Mouse (Mus musculus) megakaryocyte, embryonic 14.5 days (primary cell): Measurements from ENCODE around the gene Vps9d1.

Experiments
- FLI1 ChIP-seq: IDR thresholded peaks from 2 replicates; pipeline ENCODE4 v1.6.1; 2012; ENCODE audit warnings: low read length, inconsistent platforms, mixed read lengths
- GATA1 ChIP-seq: IDR thresholded peaks from 3 replicates; pipeline ENCODE4 v1.6.1; 2012; ENCODE audit warnings: mixed read lengths, low read length, inconsistent platforms, borderline replicate concordance

DNA sequence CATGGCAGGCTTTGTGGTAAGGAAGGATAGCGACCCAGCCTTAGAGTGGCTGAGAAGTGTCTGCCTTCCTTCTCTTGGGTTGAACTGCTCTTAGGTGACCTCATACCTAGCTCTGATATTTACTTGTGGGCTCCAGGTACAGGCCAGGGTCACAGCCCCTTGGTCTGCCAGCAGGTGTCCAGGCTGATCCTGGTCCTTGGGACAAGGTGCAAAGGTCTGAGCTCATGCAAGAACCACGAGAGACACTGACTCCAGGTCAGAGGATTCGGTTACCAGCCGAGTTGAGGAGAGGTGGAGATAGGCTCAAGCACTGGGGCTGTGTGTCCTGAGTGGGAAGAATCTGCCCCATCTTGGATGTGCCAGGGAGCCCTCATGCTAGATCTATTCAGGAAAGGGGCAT is 9.8 kb downstream of the Vps9d1 start:
- TF ChIP-seq GATA1 (no peak), FLI1 (no peak)
